Mouse (Mus musculus) inflammation-experienced regulatory T-cells, adult 6 months (primary cell): Measurements from ENCODE around the gene Dmwd. TPM values are rescaled to one million over a fixed set of nuclear protein-coding genes. Genes with fewer than 3 reads are reported as not detected.

Source experiments
- ATAC-seq: one replicate; pipeline ENCODE4 v1.8.0; 2017
- polyA plus RNA-seq, 3 experiments: library from polyadenylated mRNA; unstranded; fragments of 100-300 nt; shearing (Covaris generic); gene quantifications; one replicate each; pipeline ENCODE4 v1.2.1; 2017

The Dmwd gene
- polyA plus RNA-seq, 3 experiments from 2014 or later: 0.27 TPM; not detected in 2

DNA sequence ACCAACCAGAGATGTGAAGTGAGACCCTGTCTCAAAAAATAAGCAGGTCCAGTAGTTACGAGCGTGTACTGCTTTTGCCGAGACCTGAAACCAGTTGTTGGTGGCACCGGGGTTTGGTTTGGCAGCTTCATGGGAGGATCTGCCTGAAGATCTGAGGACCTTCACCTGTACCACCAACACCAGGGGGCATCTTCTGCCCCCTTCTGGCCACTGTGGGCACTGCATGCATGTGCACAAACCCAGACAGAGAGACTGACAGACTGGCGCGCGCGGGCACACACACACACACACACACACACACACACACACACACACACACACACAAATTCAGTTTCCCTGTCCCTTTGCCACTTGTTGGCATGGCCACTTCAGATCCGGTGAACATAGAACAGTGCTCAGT is 2.5 kb upstream of the Dmwd start:
- ATAC-seq: no peak

DNA sequence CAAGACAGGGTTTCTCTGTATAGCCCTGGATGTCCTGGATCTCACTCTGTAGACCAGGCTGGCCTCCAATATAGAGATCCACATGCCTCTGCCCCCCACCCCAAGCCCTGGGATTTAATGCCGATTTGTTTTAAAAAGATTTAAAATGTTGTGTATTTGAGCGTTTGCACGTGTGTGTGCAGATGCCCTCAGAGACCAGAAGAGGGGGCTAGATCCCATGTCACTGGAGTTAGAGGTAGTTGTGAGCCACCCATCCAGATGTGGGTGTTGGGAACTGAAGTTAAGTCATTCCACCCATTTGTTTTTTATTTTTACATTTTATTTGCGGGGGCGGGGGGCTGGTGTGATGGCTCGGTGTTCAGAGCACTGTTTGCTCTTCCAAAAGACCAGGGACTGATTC is 1.5 kb upstream of the Dmwd start:
- no peak for ATAC-seq

DNA sequence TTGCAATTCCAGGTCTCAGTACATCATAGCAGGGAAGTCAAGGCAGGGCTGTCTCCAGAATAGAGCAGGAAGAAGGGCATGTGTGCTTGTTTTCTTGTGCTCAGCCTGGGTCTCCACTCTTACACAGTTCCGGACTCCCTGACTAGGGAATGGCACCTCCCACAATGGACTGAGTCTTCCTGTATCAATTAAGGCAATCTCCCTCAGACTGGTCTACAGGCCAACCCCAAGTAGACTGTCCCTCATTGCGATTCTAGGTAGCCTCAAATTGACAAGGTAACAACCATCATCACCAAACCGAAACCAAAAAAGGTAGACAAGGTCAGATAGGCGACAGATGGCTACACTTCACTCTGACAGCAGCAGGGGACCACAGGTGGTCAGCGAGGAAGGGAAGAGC is 796 bp upstream of the Dmwd start:
- no peak for ATAC-seq

DNA sequence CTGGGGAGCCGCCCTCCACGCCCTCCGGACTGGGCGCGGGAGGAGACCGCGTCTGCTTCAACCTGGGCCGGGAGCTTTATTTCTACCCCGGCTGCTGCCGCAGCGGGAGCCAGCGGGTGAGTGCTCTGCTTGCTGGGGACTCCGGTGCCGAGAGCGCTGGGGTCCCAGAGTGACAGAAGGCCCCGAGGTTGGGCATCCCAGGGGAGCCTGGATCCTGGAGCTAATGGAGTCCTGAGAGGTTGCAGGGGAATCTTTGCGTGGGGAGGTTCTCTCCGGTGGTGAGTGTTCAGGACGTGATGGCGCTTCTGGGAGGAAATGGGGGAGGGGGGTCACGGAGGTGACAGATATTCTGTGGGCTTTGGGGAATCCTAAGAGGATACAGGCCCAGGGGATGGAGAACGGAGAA is 562 bp downstream of the Dmwd start:
- ATAC-seq: peak; percentile 30

DNA sequence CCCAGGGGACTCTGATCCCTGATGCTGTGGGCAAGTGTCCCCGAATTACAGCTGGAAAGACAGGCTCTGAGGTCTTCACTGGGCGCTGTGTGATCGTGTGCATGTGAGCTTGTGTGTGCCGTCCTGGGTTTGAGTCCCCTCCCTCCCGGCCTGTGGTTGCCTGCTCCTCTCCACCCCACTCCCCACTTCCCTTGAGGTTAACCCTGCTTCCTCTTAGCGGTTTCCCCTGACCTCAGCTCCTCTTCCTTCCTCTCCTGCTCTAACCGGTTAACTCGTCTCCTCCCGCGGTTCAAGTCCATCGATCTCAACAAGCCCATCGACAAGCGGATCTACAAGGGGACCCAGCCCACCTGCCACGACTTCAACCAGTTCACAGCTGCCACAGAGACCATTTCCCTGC is 1.7 kb downstream of the Dmwd start:
- ATAC-seq: peak; percentile 76

DNA sequence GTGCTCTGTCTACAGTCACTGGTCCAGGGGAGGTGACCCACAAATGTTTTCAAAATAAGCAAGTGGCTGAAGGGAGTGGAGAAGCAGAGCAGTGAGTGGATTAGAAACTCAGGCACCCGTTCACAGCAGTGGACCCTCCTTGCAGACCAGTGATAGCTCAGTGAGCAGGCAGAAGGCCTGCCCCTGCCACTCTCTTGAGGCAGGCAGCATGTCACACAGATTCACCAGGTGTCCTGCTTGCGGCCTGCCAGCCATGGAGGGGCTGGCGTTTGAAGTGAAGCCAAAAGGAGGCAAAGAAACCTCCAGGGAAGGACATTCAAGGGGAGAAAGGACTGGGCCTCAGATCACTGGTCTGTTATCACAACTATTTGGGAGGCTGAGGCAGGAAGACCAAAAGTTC is 2.7 kb downstream of the Dmwd start:
- ATAC-seq: no peak

DNA sequence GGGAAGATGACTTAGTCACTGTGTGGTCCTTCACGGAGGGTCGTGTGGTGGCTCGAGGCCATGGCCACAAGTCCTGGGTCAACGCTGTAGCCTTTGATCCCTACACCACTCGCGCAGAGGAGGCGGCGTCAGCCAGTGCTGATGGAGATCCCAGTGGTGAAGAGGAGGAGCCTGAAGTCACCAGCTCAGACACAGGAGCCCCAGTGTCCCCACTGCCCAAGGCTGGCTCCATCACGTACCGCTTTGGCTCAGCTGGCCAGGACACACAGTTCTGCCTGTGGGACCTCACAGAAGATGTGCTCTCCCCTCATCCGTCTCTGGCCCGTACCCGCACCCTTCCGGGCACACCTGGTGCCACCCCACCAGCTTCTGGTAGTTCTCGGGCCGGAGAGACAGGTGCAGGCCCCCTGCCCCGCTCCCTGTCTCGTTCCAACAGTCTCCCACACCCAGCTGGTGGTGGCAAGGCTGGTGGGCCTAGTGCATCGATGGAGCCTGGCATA is 4.5 kb downstream of the Dmwd start:
- ATAC-seq: no peak

DNA sequence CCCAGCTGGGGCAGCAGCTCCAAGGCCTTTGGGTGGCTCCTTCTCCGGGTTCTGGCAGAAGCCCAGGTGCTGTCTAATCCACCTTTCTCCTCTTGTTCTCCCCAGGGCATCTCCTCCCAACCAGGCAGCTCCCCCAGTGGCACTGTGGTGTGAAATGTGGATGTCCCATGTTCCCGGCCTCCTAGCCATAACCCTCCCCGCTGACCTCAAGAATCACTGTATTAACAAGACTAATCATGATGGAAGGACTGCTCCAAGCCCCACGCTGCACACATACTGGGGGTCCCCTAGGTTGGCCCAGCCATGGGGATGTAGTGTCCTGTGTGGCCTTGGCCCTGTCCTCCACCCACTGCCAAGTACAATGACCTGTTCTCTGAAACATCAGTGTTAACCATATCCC is 6.1 kb downstream of the Dmwd start:
- ATAC-seq: no peak

DNA sequence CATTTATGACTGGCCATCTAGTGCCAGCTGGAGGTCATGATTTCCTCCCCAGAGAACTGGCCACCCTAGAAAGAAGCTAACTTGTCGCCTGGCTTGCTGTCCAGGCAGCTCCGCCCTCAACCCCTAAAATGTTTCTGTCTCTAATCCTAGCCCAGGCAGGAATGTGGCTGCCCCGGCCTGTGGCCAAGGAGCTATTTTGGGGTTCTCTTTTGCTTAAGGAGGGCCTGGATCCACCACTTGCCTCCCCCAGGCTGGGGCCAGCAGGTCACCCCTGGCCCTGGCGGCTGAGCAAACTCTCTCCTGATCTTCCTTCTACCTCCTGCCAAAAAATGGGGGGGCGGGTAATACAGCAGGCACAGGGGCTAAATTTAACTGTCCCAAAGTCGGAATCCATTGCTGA is 7.1 kb downstream of the Dmwd start:
- ATAC-seq: no peak

DNA sequence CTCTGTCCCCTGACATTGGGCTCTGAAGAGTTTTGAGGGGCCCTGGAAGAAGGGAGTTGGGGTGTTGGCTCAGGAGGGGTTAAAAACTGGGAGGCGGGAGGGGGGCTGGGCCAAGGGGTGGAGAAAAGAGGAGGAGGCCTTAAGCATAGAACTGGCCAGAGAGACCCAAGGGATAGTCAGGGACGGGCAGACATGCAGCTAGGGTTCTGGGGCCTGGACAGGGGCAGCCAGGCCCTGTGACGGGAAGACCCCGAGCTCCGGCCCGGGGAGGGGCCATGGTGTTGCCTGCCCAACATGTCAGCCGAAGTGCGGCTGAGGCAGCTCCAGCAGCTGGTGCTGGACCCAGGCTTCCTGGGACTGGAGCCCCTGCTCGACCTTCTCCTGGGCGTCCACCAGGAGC is 7.7 kb downstream of the Dmwd start, which contains the start of gene Dmpk:
Gene Dmpk, plus strand, starts transcription at position 149 of the 400 bp plus-strand sequence.
- ATAC-seq: no peak

DNA sequence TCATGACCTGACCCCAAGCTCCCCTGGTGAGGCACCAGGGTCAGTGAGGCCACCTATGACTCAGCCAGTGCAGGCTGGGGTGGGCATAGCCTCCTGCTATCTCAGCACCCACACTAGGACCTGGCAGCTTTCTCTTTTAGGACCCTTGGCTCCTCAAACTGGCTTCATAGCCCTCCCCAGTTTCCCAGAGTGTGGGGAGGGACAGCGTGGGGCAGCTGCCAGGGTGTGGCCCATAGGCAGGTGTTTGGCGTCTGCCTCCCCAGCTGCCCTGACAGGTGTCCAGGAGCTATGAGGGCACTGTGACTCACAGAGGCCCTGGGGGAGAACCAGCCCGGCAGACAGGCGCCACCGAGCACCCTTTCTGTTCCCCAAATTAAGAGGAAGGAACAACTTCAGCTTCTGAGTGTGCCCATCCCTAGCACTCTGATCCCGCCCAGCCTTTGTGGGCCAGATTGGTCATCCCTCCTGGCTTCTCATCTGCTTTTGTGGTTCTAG is 8.3 kb downstream of the Dmwd start:
- no peak for ATAC-seq

DNA sequence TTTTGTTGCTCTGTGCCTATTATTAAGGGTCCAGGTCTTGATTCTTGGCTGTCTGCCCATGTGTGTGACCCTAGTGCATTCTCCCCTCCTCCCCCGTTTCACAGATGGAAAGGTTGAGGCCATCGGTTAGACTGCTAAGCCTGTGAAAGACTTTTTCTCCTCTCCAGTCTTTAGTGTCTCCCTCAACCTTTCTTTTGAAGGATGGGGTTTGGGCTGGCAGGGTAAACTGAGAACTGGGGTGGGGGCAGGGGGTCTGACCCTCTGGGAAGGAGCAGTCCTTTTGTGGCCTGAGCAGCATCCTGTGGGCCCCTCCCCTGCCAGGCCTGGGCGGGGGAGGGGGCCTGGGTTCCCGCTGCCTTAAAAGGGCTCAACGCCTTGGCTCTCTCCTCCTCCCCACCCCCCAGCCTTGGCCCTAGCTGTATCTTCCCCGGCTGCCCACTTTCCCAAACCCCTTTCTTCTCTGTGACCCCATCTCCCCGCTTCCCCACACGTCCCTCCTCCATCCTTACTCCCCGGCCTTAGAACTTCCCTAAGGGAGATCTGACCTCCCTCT is 9.0 kb downstream of the Dmwd start:
- ATAC-seq: no peak

DNA sequence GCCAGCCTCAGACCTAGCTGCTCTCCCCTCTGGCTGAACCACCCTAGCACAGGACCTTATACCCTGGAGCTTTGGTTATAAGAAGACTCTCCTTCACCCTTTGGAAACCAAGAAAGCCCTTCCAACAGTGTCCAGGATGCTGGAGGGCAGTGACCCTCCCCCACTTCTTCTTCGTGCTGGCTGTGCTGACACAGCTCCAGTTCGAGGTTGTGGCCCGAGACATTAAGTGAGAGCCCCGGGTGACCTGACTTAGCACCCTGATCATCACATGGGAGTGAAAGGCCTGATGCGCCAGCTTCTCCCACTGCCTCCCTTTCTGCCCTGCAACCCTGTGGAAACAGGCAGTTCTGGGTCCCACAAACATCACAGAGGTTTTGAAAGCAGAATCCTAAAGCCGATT is 9.5 kb downstream of the Dmwd start:
- ATAC-seq: no peak

DNA sequence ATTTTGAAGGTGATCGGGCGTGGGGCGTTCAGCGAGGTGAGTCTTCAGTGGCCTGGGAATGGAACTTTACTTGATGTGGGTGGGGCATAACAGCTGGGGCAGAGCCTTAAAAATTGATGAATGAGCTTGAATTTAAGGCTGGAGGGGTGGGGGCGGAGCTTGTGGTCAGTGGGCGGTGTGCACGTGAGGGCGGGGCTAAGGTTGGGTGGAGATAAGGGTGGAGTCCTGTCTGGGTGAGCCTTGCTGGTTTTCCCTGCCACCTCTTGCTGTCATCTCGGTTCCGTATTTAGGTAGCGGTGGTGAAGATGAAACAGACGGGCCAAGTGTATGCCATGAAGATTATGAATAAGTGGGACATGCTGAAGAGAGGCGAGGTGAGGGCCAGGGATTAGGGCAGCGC is 10.0 kb downstream of the Dmwd start:
- peak; percentile 35 for ATAC-seq

DNA sequence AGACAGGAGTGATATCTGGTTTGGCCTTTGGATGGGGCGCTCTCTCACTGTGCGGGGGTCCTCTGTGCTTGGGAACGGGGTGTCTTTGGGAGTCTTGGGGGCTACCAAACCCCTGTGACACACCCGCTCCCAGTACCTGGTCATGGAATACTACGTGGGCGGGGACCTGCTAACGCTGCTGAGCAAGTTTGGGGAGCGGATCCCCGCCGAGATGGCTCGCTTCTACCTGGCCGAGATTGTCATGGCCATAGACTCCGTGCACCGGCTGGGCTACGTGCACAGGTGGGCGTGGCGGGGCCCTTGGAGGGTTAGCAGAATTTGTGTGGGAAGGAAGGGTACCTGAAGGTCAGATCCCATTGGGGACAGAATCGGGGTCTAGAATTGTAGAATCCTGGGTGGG is 10.7 kb downstream of the Dmwd start:
- ATAC-seq: no peak

DNA sequence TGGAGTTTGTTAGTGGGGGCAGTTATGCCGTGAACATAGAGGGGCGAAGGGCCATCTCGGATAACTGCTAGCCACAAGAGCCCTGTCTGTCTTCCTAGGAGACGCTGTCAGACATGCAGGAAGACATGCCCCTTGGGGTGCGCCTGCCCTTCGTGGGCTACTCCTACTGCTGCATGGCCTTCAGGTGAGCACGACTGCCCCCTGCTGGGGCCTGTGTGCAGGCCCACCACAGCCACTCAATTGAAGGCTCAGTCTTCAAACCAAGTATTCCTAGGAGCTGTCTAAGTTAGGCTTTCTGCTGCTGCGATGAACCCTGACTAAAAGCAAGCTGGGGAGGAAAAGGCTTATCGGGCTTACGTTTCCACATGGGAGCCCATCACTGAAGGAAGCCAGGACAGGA is 12.8 kb downstream of the Dmwd start:
- no peak for ATAC-seq

DNA sequence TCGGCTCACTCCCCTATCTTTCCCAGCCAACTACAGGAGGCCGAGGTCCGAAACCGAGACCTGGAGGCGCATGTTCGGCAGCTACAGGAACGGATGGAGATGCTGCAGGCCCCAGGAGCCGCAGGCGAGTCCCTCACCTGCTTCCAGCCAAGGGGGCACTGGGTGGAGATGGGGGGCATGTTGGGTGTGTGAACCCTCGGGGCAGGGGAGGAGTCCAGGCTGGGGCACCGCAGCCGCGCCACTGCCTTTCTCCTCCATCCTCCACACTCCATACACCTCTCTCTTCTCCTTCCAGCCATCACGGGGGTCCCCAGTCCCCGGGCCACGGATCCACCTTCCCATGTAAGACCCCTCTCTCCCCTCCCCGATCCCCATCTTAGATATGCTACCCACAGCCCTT is 15.9 kb downstream of the Dmwd start:
- ATAC-seq: no peak

DNA sequence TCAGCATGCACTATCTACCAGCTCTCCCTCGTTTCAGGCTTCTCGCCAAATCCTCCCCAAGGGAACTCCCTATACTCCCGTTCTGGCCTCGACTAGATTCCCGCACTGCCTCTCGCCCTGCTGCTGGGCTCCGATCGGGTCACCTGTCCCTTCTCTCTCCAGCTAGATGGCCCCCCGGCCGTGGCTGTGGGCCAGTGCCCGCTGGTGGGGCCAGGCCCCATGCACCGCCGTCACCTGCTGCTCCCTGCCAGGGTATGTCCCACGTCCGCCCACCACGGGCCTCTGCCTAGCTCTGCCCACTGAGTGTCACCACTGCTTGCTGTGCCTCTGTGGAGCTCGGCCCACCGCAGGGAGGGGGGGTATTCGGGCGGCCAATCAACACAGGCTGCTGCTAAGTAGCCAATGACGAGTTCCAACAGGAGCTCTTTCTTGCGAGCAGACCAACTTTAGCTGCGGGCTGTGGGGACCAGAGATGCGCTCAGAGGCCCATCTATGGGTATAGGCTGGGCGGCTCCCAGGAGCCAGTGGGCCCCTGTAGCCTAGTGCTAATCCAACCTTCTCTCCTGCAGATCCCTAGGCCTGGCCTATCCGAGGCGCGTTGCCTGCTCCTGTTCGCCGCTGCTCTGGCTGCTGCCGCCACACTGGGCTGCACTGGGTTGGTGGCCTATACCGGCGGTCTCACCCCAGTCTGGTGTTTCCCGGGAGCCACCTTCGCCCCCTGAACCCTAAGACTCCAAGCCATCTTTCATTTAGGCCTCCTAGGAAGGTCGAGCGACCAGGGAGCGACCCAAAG is 16.6 kb downstream of the Dmwd start:
- ATAC-seq: no peak

DNA sequence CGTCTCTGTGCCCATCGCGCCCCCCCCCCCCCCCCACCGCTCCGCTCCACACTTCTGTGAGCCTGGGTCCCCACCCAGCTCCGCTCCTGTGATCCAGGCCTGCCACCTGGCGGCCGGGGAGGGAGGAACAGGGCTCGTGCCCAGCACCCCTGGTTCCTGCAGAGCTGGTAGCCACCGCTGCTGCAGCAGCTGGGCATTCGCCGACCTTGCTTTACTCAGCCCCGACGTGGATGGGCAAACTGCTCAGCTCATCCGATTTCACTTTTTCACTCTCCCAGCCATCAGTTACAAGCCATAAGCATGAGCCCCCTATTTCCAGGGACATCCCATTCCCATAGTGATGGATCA is 17.1 kb downstream of the Dmwd start:
- ATAC-seq: peak; percentile 66

DNA sequence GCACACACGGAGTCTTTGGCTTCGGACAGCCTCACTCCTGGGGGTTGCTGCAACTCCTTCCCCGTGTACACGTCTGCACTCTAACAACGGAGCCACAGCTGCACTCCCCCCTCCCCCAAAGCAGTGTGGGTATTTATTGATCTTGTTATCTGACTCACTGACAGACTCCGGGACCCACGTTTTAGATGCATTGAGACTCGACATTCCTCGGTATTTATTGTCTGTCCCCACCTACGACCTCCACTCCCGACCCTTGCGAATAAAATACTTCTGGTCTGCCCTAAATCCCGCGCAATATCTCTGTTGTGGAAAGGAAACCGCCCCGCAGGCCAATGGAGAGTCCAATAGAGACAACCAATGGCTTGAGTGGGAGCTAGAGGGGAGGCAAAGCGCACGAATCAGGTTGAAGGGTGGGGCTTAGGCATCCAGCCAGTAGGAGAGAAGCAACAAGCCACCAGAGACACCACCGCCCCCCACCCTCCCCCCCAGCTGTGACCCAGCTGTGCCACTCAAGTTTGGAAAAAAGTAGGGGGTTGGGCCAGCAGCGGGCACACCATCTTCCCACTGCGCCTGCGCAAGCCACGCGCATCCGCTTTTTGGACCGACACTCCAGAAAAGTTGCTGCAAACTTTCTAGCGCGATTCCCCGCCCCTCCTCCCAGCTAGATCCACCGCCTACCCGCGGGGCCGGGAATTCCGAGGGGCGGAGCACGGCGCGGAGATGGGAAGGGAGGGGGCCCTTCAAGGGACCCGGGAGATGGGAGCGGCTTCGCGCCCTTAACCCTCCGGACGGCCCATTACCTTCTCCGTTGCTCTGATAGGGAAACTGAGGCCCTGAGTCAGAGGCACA is 17.7 kb downstream of the Dmwd start:
- ATAC-seq: peak; percentile 83

DNA sequence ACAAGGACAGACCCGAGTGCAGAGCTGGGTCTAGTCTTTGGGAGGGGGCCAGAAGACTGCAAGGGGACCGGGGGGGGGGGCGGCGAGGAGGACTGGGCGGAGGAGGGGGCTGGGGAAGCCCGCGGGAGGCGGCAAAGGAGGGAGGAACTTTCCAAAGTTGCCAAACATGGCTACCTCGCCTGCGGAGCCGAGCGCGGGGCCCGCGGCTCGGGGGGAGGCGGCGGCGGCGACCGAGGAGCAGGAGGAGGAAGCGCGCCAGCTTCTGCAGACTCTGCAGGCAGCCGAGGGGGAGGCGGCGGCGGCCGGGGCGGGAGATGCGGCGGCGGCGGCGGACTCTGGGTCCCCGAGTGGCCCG is 18.4 kb downstream of the Dmwd start, which contains the start of gene Six5:
Gene Six5, plus strand, starts transcription at position 124 of the 355 bp plus-strand sequence.
- ATAC-seq: peak; percentile 39

DNA sequence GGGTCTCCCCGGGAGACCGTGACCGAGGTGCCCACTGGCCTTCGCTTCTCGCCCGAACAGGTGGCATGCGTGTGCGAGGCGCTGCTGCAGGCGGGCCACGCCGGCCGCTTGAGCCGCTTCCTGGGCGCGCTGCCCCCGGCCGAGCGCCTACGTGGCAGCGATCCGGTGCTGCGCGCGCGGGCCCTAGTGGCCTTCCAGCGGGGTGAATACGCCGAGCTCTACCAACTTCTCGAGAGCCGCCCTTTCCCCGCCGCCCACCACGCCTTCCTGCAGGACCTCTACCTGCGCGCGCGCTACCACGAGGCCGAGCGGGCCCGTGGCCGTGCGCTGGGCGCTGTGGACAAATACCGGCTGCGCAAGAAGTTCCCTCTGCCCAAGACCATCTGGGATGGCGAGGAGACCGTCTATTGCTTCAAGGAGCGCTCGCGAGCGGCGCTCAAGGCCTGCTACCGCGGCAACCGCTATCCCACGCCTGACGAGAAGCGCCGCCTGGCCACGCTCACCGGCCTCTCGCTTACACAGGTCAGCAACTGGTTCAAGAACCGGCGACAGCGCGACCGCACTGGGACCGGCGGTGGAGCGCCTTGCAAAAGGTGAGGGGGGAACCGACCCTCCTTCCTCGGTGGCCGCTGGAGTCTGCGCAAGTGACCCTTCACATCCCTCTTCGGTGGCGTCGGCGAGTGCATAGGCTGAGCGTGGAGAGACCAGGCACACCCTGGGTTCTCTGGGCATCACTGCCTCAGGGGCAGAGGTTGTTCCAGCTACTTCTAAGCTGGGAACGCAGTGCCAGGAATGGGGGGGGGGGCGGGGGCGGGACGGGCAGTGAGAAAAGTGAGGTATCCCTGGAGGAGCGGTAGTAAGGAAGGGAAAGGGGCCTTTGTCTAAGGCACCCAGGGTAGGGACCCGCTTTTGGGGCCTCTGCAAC is 19.1 kb downstream of the Dmwd start:
- no peak for ATAC-seq
